Mouse (Mus musculus): ENCODE measurements around the gene Ift52. TPM values are rescaled to one million over a fixed set of nuclear protein-coding genes. Genes with fewer than 3 reads are reported as not detected.

Gene Ift52
- not detected in 2 replicates for polyA plus RNA-seq (2012; ENCODE audit: insufficient read depth, insufficient read length, low replicate concordance, missing spikeins)

- H3K4me1 ChIP-seq (ENCODE audit: control insufficient read depth, insufficient read depth, low read length), result no peaks in the 10 kb centered on the region; the same call in 1 of the 2 replicates
- H3K27ac ChIP-seq (ENCODE audit: insufficient read depth, low read depth, low read length), result 0 out of 2 replicates have a peak within 1 kb of the TSS, but pooled peaks have one; percentile 35
- H3K4me3 ChIP-seq (ENCODE audit: insufficient read depth, low read depth, low read length), result peak within 1 kb of the TSS; percentile 83
- TF ChIP-seq POLR2A (IDR thresholded peaks at IDR 0.05; ENCODE audit: insufficient read depth, low read depth, low read length) (peak; percentile 70), CTCF (IDR thresholded peaks at IDR 0.05; ENCODE audit: insufficient read depth, low read depth, low read length) (no peak)
- WGBS, result under 1% methylated on average over 57 of the region's 57 CpGs
Observed at GRCm38 (mm10) chr2:163016916-163017743, at the start of gene Ift52. Ift52 (plus strand) TSS chr2:163017354.

GRCm38 (mm10) chr2:162968357-162968756 is 48.8 kb upstream of the Ift52 start:
- Histone ChIP-seq H3K4me1 (ENCODE audit: control insufficient read depth, insufficient read depth, low read length) (peaks cover under 1% of the 10 kb centered on the region), H3K4me3 (ENCODE audit: insufficient read depth, low read depth, low read length) (no peak overlapping the region), H3K27ac (ENCODE audit: insufficient read depth, low read depth, low read length) (no peak overlapping the region)
- WGBS, result 15% methylated on average over 5 of the region's 5 CpGs
- peak; percentile 80; the same call in 1 of the 2 replicates for TF ChIP-seq CTCF (IDR thresholded peaks at IDR 0.05; ENCODE audit: insufficient read depth, low read depth, low read length)
- TF ChIP-seq POLR2A (IDR thresholded peaks at IDR 0.05; ENCODE audit: insufficient read depth, low read depth, low read length), result no peak

- 90% methylated on average over 3 of the region's 3 CpGs for WGBS
- H3K4me3 ChIP-seq (ENCODE audit: insufficient read depth, low read depth, low read length), result no peak overlapping the region
- TF ChIP-seq CTCF (IDR thresholded peaks at IDR 0.05; ENCODE audit: insufficient read depth, low read depth, low read length) (no peak), POLR2A (IDR thresholded peaks at IDR 0.05; ENCODE audit: insufficient read depth, low read depth, low read length) (no peak)
- H3K4me1 ChIP-seq (ENCODE audit: control insufficient read depth, insufficient read depth, low read length), result peaks cover 7% of the 10 kb centered on the region
- no peak overlapping the region for H3K27ac ChIP-seq (ENCODE audit: insufficient read depth, low read depth, low read length)
Observed at GRCm38 (mm10) chr2:162969101-162969500, 48.1 kb upstream of the Ift52 start.

- TF ChIP-seq POLR2A (IDR thresholded peaks at IDR 0.05; ENCODE audit: insufficient read depth, low read depth, low read length) (no peak), CTCF (IDR thresholded peaks at IDR 0.05; ENCODE audit: insufficient read depth, low read depth, low read length) (no peak)
- Histone ChIP-seq H3K27ac (ENCODE audit: insufficient read depth, low read depth, low read length) (no peak overlapping the region), H3K4me1 (ENCODE audit: control insufficient read depth, insufficient read depth, low read length) (peaks cover 20% of the 10 kb centered on the region), H3K4me3 (ENCODE audit: insufficient read depth, low read depth, low read length) (no peak overlapping the region)
- WGBS, result 92% methylated on average over 6 of the region's 6 CpGs
Observed at GRCm38 (mm10) chr2:162970896-162971295, 46.3 kb upstream of the Ift52 start.

GRCm38 (mm10) chr2:162972752-162973151 is 44.4 kb upstream of the Ift52 start:
- TF ChIP-seq CTCF (IDR thresholded peaks at IDR 0.05; ENCODE audit: insufficient read depth, low read depth, low read length), result no peak
- no peak for TF ChIP-seq POLR2A (IDR thresholded peaks at IDR 0.05; ENCODE audit: insufficient read depth, low read depth, low read length)
- 84% methylated on average over 7 of the region's 7 CpGs for WGBS
- H3K4me1 ChIP-seq (ENCODE audit: control insufficient read depth, insufficient read depth, low read length), result peaks cover 24% of the 10 kb centered on the region
- H3K4me3 ChIP-seq (ENCODE audit: insufficient read depth, low read depth, low read length), result no peak overlapping the region
- H3K27ac ChIP-seq (ENCODE audit: insufficient read depth, low read depth, low read length), result no peak overlapping the region

- H3K4me3 ChIP-seq (ENCODE audit: insufficient read depth, low read depth, low read length), result no peak overlapping the region
- peaks cover 24% of the 10 kb centered on the region for H3K4me1 ChIP-seq (ENCODE audit: control insufficient read depth, insufficient read depth, low read length)
- WGBS, result 84% methylated on average over 5 of the region's 5 CpGs
- TF ChIP-seq CTCF (IDR thresholded peaks at IDR 0.05; ENCODE audit: insufficient read depth, low read depth, low read length) (no peak), POLR2A (IDR thresholded peaks at IDR 0.05; ENCODE audit: insufficient read depth, low read depth, low read length) (no peak)
- no peak overlapping the region for H3K27ac ChIP-seq (ENCODE audit: insufficient read depth, low read depth, low read length)
Observed at GRCm38 (mm10) chr2:162973206-162973605, 43.9 kb upstream of the Ift52 start.

GRCm38 (mm10) chr2:162973637-162974036 is 43.5 kb upstream of the Ift52 start:
- no peak for TF ChIP-seq CTCF (IDR thresholded peaks at IDR 0.05; ENCODE audit: insufficient read depth, low read depth, low read length)
- TF ChIP-seq POLR2A (IDR thresholded peaks at IDR 0.05; ENCODE audit: insufficient read depth, low read depth, low read length), result no peak
- Histone ChIP-seq H3K27ac (ENCODE audit: insufficient read depth, low read depth, low read length) (no peak overlapping the region), H3K4me3 (ENCODE audit: insufficient read depth, low read depth, low read length) (no peak overlapping the region), H3K4me1 (ENCODE audit: control insufficient read depth, insufficient read depth, low read length) (peaks cover 24% of the 10 kb centered on the region)
- 21% methylated on average over 11 of the region's 11 CpGs for WGBS

- Histone ChIP-seq H3K4me1 (ENCODE audit: control insufficient read depth, insufficient read depth, low read length) (peaks cover 24% of the 10 kb centered on the region), H3K27ac (ENCODE audit: insufficient read depth, low read depth, low read length) (no peak overlapping the region), H3K4me3 (ENCODE audit: insufficient read depth, low read depth, low read length) (no peak overlapping the region)
- no peak for TF ChIP-seq CTCF (IDR thresholded peaks at IDR 0.05; ENCODE audit: insufficient read depth, low read depth, low read length)
- TF ChIP-seq POLR2A (IDR thresholded peaks at IDR 0.05; ENCODE audit: insufficient read depth, low read depth, low read length), result no peak
- WGBS, result 61% methylated on average over 11 of the region's 11 CpGs
Observed at GRCm38 (mm10) chr2:162975157-162975775, 41.9 kb upstream of the Ift52 start.

- Histone ChIP-seq H3K4me3 (ENCODE audit: insufficient read depth, low read depth, low read length) (no peak overlapping the region), H3K27ac (ENCODE audit: insufficient read depth, low read depth, low read length) (no peak overlapping the region), H3K4me1 (ENCODE audit: control insufficient read depth, insufficient read depth, low read length) (peaks cover 24% of the 10 kb centered on the region)
- 57% methylated on average over 4 of the region's 4 CpGs for WGBS
- TF ChIP-seq CTCF (IDR thresholded peaks at IDR 0.05; ENCODE audit: insufficient read depth, low read depth, low read length) (no peak), POLR2A (IDR thresholded peaks at IDR 0.05; ENCODE audit: insufficient read depth, low read depth, low read length) (no peak)
Observed at GRCm38 (mm10) chr2:162976001-162976400, 41.2 kb upstream of the Ift52 start.

Data from olfactory bulb, adult 2 months (tissue).